Mouse (Mus musculus) heart, postnatal 0 days (tissue): ENCODE measurements around the gene Exoc3l2. TPM values are rescaled to one million over a fixed set of nuclear protein-coding genes. Genes with fewer than 3 reads are reported as not detected.

Experiments used
- ATAC-seq: fragments of 200-750 bp; cut with Nextera tagmentation; 2 replicates; pipeline ENCODE4 v1.8.0; 2017; ENCODE audit warnings: low read depth, moderate number of reproducible peaks, moderate library complexity; ENCODE audit not compliant: insufficient read depth
- DNase-seq: peaks from one replicate; pipeline ENCODE4 v3.0.0-alpha.2; 2016; ENCODE audit warnings: low spot score
- H3K27ac ChIP-seq: fragments of 300-500 bp; sonication (generic); 2 replicates; pipeline ENCODE4 v1.5.1; 2014; ENCODE audit warnings: low read depth, mild to moderate bottlenecking
- H3K27me3 ChIP-seq: fragments of 300-500 bp; sonication (generic); 2 replicates; pipeline ENCODE4 v1.6.1; 2014; ENCODE audit warnings: low read length, mixed read lengths; ENCODE audit not compliant: control insufficient read depth, insufficient read depth
- H3K36me3 ChIP-seq: fragments of 300-500 bp; sonication (generic); replicated peaks from 2 replicates; pipeline ENCODE4 v1.6.1; 2014; ENCODE audit warnings: low read length, mixed read lengths; ENCODE audit not compliant: control insufficient read depth, insufficient read depth
- H3K4me1 ChIP-seq: fragments of 300-500 bp; sonication (generic); 2 replicates; pipeline ENCODE4 v1.6.1; 2014; ENCODE audit warnings: antibody characterized with exemption; ENCODE audit not compliant: control insufficient read depth, insufficient read depth
- H3K4me2 ChIP-seq: fragments of 300-500 bp; sonication (generic); 2 replicates; pipeline ENCODE4 v1.6.1; 2014; ENCODE audit warnings: low read depth, mild to moderate bottlenecking, low read length, moderate library complexity
- H3K4me3 ChIP-seq: fragments of 300-500 bp; sonication (generic); 2 replicates; pipeline ENCODE4 v1.5.1; 2014; ENCODE audit warnings: low read depth, low read length
- H3K9ac ChIP-seq: fragments of 300-500 bp; sonication (generic); replicated peaks from 2 replicates; pipeline ENCODE4 v1.6.1; 2014; ENCODE audit warnings: low read depth, low read length, mixed read lengths
- H3K9me3 ChIP-seq: fragments of 300-500 bp; sonication (generic); replicated peaks from 2 replicates; pipeline ENCODE4 v1.6.1; 2016; ENCODE audit warnings: low read length; ENCODE audit not compliant: control insufficient read depth
- CTCF ChIP-seq: IDR thresholded peaks from 2 replicates; pipeline ENCODE4 v1.5.1; 2016; ENCODE audit warnings: antibody characterized with exemption, control low read depth, low read depth
- EP300 ChIP-seq: IDR thresholded peaks from 2 replicates; pipeline ENCODE4 v1.6.1; 2016; ENCODE audit warnings: antibody characterized with exemption, low read depth
- WGBS: fragments of 180-500 bp; shearing (Covaris S2); extraction: QIAGEN DNeasy Blood & Tissue Kit; methylation state at CpG from one replicate; pipeline ENCODE4 v1.1.7; 2014; 5-methylcytosine and 5-hydroxymethylcytosine counted together
- polyA plus RNA-seq: library from polyadenylated mRNA; unstranded; fragments of >200 nt; fragmentation: Nextera tagmentation; extraction: Ambion mirVana; gene quantifications from 2 replicates; pipeline ENCODE4 v1.2.1, GENCODE M21; 2015
- total RNA-seq: library from RNA; depleted of rRNA; stranded (reverse); fragments of >200 nt; gene quantifications from 2 replicates; pipeline ENCODE4 v1.2.3, GENCODE M21; 2014; ENCODE audit warnings: low replicate concordance

The Exoc3l2 gene
- total and polyA plus RNA-seq, 2 experiments from 2014 or later = 0.49 to 1.9 TPM

DNA sequence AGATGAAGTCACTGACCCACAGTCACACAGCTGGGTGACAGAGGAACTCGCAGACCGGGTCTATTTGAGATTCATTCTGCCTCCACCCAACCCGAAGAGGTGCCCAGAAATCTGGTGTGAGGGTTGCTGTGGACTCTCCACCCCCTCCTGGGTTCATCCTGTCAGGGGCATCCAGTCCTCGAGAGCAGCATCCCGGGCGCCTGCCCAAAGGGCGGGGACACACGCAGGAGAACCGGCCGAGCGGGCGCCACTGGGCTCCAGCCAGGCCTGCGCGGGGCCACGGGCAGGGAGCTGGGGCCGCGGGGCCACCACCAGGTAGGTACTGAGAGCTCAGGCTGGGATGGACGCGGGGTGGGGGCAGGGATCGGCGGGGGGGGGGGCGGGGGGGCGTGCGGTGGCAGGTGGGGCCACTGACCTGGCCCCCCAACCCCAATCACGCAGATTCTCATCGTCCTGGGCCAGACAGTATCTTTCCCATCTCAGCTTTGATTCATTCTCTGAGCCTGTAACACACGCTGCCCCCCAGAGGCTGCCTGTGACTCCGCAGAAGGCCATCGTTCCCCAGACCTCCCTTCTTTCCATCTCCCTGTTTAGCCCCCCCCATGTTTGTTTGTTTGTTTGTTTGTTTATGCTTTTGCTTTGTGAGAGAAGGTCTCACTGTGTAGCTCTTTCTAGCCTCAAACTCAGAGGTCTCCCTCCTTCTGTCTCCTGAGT lies 54.7 kb downstream of the Exoc3l2 start, which contains the start of gene Nkpd1:
Gene Nkpd1 (plus strand): TSS at position 187 of the 714 bp plus-strand sequence.
- ATAC-seq (no peak; the same call in 1 of the 2 replicates), DNase-seq (no peak)
- WGBS = 3% methylated on average over 23 of the region's 29 CpGs
- peaks cover 64% of the 10 kb centered on the region for H3K27me3 ChIP-seq
- no peak within 1 kb of the TSS for H3K4me2 ChIP-seq
- no peaks in the 10 kb centered on the region for H3K36me3 ChIP-seq
- 0 out of 2 replicates have a peak, but pooled peaks cover 5% of the 10 kb centered on the region for H3K4me1 ChIP-seq
- H3K27ac ChIP-seq = no peak within 1 kb of the TSS
- H3K9me3 ChIP-seq = no peaks in the 10 kb centered on the region
- no peak within 1 kb of the TSS for H3K4me3 ChIP-seq
- TF ChIP-seq CTCF (peak; percentile 31; the same call in 1 of the 2 replicates), EP300 (no peak)
- H3K9ac ChIP-seq = no peak within 1 kb of the TSS

DNA sequence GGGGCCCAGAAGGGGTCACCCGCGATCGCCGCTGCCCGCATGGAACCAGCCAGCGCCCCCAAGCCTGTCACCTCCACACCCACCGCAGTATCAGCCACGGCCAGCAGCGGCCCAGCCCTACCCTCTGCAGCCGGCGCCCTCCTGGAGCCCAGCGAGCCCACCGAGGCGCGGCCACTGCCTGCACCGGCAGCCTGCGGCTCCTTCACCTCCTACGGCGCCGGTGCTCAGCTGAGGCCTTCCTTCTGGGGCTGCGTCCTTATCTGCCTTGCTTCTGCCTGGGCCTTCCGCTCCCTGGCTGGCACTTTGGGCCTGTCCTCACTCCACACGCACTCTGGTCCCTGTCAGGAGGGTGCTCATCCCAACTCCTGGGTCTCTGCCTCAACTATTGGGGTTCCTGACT lies 56.9 kb downstream of the Exoc3l2 start:
- no peak overlapping the region for H3K27ac ChIP-seq
- DNase-seq (no peak), ATAC-seq (no peak)
- peaks cover 86% of the 10 kb centered on the region for H3K27me3 ChIP-seq
- no peaks in the 10 kb centered on the region for H3K9me3 ChIP-seq
- TF ChIP-seq EP300 = no peak
- no peak for TF ChIP-seq CTCF
- H3K9ac ChIP-seq = peak overlapping the region; percentile 41; the same call in 1 of the 2 replicates
- H3K36me3 ChIP-seq = no peaks in the 10 kb centered on the region
- WGBS = 7% methylated on average over 23 of the region's 23 CpGs
- peaks cover 18% of the 10 kb centered on the region for H3K4me1 ChIP-seq
- H3K4me2 ChIP-seq = peak overlapping the region; percentile 59
- H3K4me3 ChIP-seq = peak overlapping the region; percentile 34

DNA sequence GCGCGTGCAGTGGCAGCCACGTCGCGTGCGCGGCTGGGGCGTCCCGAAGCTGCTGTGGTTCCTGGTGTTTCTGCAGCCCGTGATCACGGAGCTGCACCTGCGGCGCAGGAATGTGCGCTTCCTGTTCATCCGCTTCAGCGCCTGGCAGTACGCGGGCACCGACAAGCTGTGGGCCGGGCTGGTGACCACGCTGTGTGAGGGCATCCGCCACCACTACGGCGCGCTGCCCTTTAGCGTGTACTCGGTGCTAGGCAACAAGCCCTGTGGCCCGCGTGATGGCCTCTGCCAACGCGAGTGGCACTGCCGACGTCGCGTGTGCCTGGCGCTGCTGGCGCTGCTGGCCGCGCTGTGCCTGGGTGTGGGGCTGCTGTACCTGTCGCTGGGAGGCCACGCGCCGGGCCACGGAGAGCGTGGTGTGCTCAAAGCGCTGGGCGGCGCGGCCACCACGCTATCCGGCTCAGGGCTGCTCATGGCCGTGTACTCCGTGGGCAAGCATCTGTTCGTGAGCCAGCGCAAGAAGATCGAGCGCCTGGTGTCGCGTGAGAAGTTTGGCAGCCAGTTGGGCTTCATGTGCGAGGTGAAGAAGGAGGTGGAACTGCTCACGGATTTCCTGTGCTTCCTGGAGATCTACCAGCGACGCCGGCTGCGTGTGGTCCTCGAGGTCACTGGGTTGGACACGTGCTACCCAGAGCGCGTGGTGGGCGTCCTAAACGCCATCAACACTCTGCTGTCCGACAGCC lies 60.1 kb downstream of the Exoc3l2 start:
- Histone ChIP-seq H3K9ac (no peak overlapping the region), H3K9me3 (no peaks in the 10 kb centered on the region), H3K4me1 (peaks cover 18% of the 10 kb centered on the region), H3K27me3 (peaks cover 75% of the 10 kb centered on the region), H3K4me2 (peak overlapping the region; percentile 61), H3K27ac (no peak overlapping the region), H3K4me3 (peak overlapping the region; percentile 38), H3K36me3 (no peaks in the 10 kb centered on the region)
- ATAC-seq (no peak), DNase-seq (no peak)
- WGBS = 10% methylated on average over 71 of the region's 72 CpGs
- TF ChIP-seq CTCF (no peak), EP300 (no peak)

DNA sequence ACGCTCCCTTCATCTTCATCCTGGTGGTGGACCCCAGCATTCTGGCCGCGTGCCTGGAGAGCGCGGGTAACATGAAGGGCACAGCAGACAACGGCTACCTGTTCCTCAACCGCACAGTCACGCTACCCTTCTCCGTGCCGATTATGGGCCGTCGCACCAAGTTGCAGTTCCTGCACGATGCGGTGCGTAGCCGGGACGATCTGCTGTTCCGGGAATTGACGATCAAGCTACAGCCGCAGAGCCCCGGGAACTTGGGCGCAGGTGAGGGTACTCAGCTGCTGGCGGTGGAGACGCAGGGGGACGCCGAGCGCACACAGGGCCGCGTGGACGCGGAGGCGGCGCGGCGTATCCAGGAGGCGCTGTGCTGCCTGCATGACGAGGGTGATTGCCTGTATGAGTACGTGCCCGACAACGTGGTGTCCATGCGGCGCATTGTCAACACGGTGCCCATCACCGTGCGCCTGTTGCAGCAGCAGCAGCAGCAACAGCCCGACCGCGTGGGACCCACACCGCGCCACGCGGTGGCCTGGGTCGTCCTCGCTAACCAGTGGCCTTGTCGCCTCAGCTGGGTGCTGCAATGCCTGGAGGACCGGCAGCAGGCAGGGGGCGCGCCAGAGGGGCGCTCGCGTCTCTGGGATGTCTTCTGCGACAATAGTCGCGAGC lies 60.8 kb downstream of the Exoc3l2 start:
- Histone ChIP-seq H3K36me3 (no peaks in the 10 kb centered on the region), H3K4me2 (peak overlapping the region; percentile 61), H3K4me3 (peak overlapping the region; percentile 38), H3K27ac (no peak overlapping the region), H3K4me1 (peaks cover 18% of the 10 kb centered on the region), H3K9ac (no peak overlapping the region), H3K9me3 (no peaks in the 10 kb centered on the region), H3K27me3 (peaks cover 68% of the 10 kb centered on the region)
- ATAC-seq = peak; percentile 45
- TF ChIP-seq CTCF = peak; percentile 56
- no peak for TF ChIP-seq EP300
- peak; percentile 41 for DNase-seq
- WGBS = 2% methylated on average over 59 of the region's 64 CpGs

DNA sequence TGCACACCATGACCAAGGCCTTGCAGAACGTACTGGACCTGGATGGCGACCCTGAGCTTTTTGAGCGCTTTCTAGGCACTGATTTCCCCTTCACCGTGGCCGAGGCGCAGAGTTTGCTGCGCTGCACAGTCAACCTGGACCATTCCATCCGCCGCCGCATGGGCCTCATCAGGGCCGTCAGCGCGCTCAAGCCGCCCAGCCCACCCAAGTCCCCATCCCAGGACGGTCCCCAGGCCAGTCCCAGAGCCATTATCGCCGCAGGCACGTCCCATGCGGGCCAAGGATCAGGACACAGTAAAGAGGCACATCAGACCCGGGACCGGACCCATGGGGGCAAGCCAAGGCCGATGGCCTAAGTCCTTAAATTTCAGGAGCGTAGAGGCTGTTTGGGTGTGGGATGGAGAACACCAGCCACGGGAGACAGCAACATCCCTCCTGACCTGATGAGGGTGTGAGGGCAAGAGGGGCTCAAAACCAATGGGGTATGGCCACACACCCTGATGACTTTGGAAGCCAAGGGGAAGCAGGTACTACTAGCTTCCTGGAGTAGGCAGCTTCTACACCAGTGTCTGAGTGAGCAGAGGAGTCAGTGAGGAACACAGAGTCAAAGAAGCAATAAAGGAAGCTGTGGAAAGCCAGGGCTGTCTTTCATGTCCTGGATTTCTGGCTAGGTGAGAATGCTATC lies 61.4 kb downstream of the Exoc3l2 start:
- Histone ChIP-seq H3K9ac (no peak overlapping the region), H3K27ac (no peak overlapping the region), H3K9me3 (no peaks in the 10 kb centered on the region), H3K4me1 (peaks cover 18% of the 10 kb centered on the region), H3K4me3 (peak overlapping the region; percentile 38), H3K36me3 (peaks cover 6% of the 10 kb centered on the region; the same call in 1 of the 2 replicates), H3K4me2 (peak overlapping the region; percentile 61), H3K27me3 (peaks cover 61% of the 10 kb centered on the region)
- DNase-seq (no peak), ATAC-seq (peak; percentile 21)
- TF ChIP-seq EP300 (no peak), CTCF (no peak)
- WGBS = 11% methylated on average over 24 of the region's 24 CpGs
